Mouse (Mus musculus): ENCODE results near the gene Papolg. TPM values are rescaled to one million over a fixed set of nuclear protein-coding genes. Genes with fewer than 3 reads are reported as not detected.

Papolg gene
- polyA plus RNA-seq, 1 experiment = 9.9 TPM

DNA sequence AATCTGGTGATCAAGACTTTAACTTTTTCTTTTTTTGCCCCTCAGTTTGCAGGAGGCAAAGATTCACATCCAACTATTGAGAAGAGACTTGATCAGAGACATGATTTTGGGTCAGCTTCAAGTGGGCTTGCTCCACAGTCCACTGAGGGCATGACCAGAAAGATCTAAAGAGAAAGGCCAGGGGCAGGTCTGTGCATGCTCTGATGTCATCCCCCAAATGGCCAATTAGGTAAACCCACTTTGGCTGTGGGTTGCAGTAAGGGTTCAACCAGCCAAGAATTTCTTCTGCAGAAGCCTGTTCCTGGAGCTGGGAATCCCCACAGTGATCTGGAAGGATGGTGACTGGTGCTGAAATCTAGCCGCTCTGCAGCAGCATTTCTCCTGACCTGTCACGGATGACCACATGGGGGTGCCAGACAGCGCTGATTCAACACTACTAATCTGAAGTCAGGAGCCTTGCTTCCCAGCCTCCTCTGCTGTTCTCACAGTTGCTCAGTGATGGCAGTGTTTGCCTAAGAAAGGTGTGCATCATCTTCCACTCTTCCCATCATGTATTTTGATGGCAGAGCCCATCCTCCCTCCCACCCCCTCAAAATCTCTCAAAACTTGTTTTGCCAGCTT, 39.8 kb downstream of the Papolg start:
- Histone ChIP-seq H3K4me3 (ENCODE audit: insufficient read depth, low read length) (no peak overlapping the region), H3K4me1 (ENCODE audit: control insufficient read depth, insufficient read depth, low read length) (peaks cover 5% of the 10 kb centered on the region), H3K27ac (ENCODE audit: insufficient read depth, low read depth, low read length) (no peak overlapping the region)
- TF ChIP-seq CTCF (IDR thresholded peaks at IDR 0.05; ENCODE audit: low read depth, low read length) (peak; percentile 44; the same call in 1 of the 2 replicates), POLR2A (IDR thresholded peaks at IDR 0.05; ENCODE audit: borderline replicate concordance, low read depth, low read length) (no peak)

GRCm38 (mm10) chr11:23853306-23853705, 41.7 kb downstream of the Papolg start:
- Histone ChIP-seq H3K4me3 (ENCODE audit: insufficient read depth, low read length) (no peak overlapping the region), H3K27ac (ENCODE audit: insufficient read depth, low read depth, low read length) (no peak overlapping the region), H3K4me1 (ENCODE audit: control insufficient read depth, insufficient read depth, low read length) (peaks cover 5% of the 10 kb centered on the region)
- TF ChIP-seq POLR2A (IDR thresholded peaks at IDR 0.05; ENCODE audit: borderline replicate concordance, low read depth, low read length) (no peak), CTCF (IDR thresholded peaks at IDR 0.05; ENCODE audit: low read depth, low read length) (no peak)

DNA sequence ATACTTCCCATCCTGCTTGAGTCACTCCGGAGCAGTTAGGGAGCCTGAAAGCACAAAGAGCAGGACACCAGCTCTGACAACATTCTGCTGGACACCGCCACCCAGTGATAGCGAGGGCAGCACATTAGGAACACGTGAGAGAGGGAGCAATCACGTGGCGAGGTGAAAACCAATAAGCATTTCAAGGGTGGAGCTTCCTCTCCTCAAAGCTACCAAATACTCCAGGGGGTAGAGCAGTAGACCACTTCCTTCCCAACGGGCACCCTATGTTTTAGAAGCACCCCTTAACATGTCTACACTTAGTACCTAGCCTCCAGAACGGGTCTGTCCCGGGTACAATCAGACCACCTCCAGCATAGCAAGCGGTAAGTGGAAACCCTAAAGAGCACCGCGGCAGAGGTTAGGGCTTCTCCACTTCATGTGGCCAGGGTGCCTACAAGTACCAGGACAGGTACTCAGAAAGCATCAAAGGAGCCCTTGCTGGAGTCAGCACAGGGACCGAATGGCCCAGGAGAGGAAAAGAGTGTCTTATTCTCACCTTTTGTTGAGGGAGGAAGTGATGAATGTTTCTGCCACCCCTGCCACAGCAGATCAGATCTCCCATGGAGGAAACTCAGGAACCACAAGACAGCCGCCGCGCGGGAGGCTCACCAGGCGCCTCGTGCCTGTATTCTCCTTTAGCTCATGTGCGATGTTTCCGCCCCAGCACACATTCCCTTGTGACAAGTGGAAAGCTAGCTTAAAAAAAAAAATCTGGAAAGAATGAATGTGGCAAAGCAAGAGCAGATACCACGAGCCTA, 48.8 kb downstream of the Papolg start:
- Histone ChIP-seq H3K27ac (ENCODE audit: insufficient read depth, low read depth, low read length) (no peak overlapping the region), H3K4me1 (ENCODE audit: control insufficient read depth, insufficient read depth, low read length) (no peaks in the 10 kb centered on the region), H3K4me3 (ENCODE audit: insufficient read depth, low read length) (no peak overlapping the region)
- TF ChIP-seq POLR2A (IDR thresholded peaks at IDR 0.05; ENCODE audit: borderline replicate concordance, low read depth, low read length) (no peak), CTCF (IDR thresholded peaks at IDR 0.05; ENCODE audit: low read depth, low read length) (no peak)

DNA sequence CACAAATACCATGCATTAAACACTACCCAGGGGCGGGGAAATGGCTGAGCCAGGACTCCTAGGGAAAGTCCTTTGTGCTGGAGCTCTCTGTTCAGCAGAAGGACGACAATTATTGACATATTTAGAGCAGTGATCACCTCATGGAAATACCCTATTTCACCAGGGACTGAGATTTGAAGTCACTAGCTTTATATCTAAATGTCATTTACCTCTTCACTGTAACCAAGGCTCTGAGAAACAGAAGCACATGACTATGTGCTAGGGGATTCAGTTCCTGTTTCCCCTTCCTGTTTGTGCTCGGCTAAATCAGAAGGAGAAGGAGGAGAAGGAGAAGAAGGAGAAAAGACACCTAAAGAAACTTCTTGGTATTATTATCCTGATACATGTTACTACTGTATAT, 71.8 kb downstream of the Papolg start:
- H3K4me1 ChIP-seq (ENCODE audit: control insufficient read depth, insufficient read depth, low read length) = peaks cover 29% of the 10 kb centered on the region
- no peak overlapping the region for H3K4me3 ChIP-seq (ENCODE audit: insufficient read depth, low read length)
- H3K27ac ChIP-seq (ENCODE audit: insufficient read depth, low read depth, low read length) = peak overlapping the region; percentile 84
- no peak for TF ChIP-seq CTCF (IDR thresholded peaks at IDR 0.05; ENCODE audit: low read depth, low read length)
- no peak for TF ChIP-seq POLR2A (IDR thresholded peaks at IDR 0.05; ENCODE audit: borderline replicate concordance, low read depth, low read length)

DNA sequence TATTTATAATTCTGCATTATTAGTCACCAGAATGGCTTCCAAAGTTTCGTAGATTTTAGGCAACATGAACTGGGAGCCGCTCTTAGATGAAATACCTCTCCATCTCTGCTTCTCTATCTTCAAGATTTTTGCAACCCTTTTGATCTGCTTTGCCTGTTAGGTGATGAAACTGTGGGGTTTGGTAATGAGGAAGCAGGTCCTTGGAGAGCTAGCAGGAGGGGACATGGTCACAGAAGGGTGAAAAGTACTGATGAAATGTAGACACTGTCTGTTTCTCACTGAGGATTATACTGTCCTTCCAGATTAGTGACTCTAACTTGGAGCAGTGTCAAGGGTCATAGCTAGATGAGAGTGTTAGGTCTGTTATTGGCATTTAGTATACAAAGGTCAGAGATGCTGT, 73.4 kb downstream of the Papolg start:
- Histone ChIP-seq H3K4me3 (ENCODE audit: insufficient read depth, low read length) (no peak overlapping the region), H3K27ac (ENCODE audit: insufficient read depth, low read depth, low read length) (peak overlapping the region; percentile 84), H3K4me1 (ENCODE audit: control insufficient read depth, insufficient read depth, low read length) (peaks cover 29% of the 10 kb centered on the region)
- no peak for TF ChIP-seq POLR2A (IDR thresholded peaks at IDR 0.05; ENCODE audit: borderline replicate concordance, low read depth, low read length)
- no peak for TF ChIP-seq CTCF (IDR thresholded peaks at IDR 0.05; ENCODE audit: low read depth, low read length)

DNA sequence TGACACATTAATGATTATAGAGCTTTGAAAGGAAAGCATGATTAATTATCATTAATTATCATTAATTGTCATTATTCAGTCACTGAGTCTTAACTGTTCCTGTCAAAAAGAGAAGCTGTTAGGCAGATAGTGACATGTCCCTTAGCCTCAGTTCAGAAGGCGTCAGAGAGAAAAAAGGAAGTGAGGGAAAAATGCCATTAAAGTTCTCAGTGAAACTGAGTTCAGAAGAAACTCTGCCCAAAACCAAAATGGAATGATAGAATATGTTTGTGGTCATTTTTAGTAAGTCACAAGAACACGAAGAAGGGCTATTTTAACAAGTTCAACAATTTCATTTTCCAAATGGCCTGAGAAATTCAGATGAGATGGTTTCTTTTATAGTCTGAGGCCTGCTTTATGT, 74.1 kb downstream of the Papolg start:
- TF ChIP-seq POLR2A (IDR thresholded peaks at IDR 0.05; ENCODE audit: borderline replicate concordance, low read depth, low read length) (no peak), CTCF (IDR thresholded peaks at IDR 0.05; ENCODE audit: low read depth, low read length) (no peak)
- Histone ChIP-seq H3K4me1 (ENCODE audit: control insufficient read depth, insufficient read depth, low read length) (peaks cover 29% of the 10 kb centered on the region), H3K27ac (ENCODE audit: insufficient read depth, low read depth, low read length) (peak overlapping the region; percentile 84), H3K4me3 (ENCODE audit: insufficient read depth, low read length) (no peak overlapping the region)

- no peak overlapping the region for H3K4me3 ChIP-seq (ENCODE audit: insufficient read depth, low read length)
- H3K4me1 ChIP-seq (ENCODE audit: control insufficient read depth, insufficient read depth, low read length) = peaks cover 29% of the 10 kb centered on the region
- no peak for TF ChIP-seq POLR2A (IDR thresholded peaks at IDR 0.05; ENCODE audit: borderline replicate concordance, low read depth, low read length)
- no peak for TF ChIP-seq CTCF (IDR thresholded peaks at IDR 0.05; ENCODE audit: low read depth, low read length)
- no peak overlapping the region for H3K27ac ChIP-seq (ENCODE audit: insufficient read depth, low read depth, low read length)
Observed at GRCm38 (mm10) chr11:23818745-23819144, 76.3 kb downstream of the Papolg start.

Other genes starting within 250 kb of the Papolg start
- gene Pus10, start 229.6 kb downstream of the Papolg start, polyA plus RNA-seq (2012; ENCODE audit: insufficient read depth, insufficient read length, missing spikeins) = 15.6 and 16.6 TPM in 2 replicates
- 28.6 and 31.2 TPM in 2 replicates for gene Pex13, start 229.3 kb downstream of the Papolg start, polyA plus RNA-seq (2012; ENCODE audit: insufficient read depth, insufficient read length, missing spikeins)
- gene Rel, start 124.3 kb downstream of the Papolg start, polyA plus RNA-seq (2012; ENCODE audit: insufficient read depth, insufficient read length, missing spikeins) = 26.6 and 26.7 TPM in 2 replicates
- not detected in 2 replicates for gene A830031A19Rik, start 179.8 kb upstream of the Papolg start, polyA plus RNA-seq (2012; ENCODE audit: insufficient read depth, insufficient read length, missing spikeins)
- 0.23 and 0.43 TPM in 2 replicates for gene Bcl11a, start 182.8 kb upstream of the Papolg start, polyA plus RNA-seq (2012; ENCODE audit: insufficient read depth, insufficient read length, missing spikeins)